Mouse (Mus musculus): ENCODE data around the gene Atp8a1. TPM values are rescaled to one million over a fixed set of nuclear protein-coding genes. Genes with fewer than 3 reads are reported as not detected.

The Atp8a1 gene
- polyA plus RNA-seq, 1 experiment from 2014 or later, result 17.8 TPM

- peak; percentile 78; the same call in 1 of the 2 replicates for ATAC-seq (ENCODE audit: low FRiP score, low TSS enrichment)
- Histone ChIP-seq H3K9me3 (ENCODE audit: control insufficient read depth, low read length) (no peaks in the 10 kb centered on the region), H3K27ac (ENCODE audit: low read depth, low read length) (no peak overlapping the region), H3K4me2 (replicated peaks; ENCODE audit: low read depth, low read length) (no peak overlapping the region), H3K36me3 (ENCODE audit: control insufficient read depth, insufficient read depth, low read length) (no peaks in the 10 kb centered on the region), H3K9ac (ENCODE audit: low read depth, low read length) (no peak overlapping the region), H3K4me3 (ENCODE audit: low read length) (no peak overlapping the region), H3K4me1 (ENCODE audit: control insufficient read depth, insufficient read depth, low read length) (peaks cover 16% of the 10 kb centered on the region), H3K27me3 (ENCODE audit: control insufficient read depth, insufficient read depth, low read length) (no peaks in the 10 kb centered on the region)
- WGBS, result 42% methylated on average over 7 of the region's 7 CpGs
Observed at GRCm38 (mm10) chr5:67629440-67629839, 217.8 kb downstream of the Atp8a1 start.

GRCm38 (mm10) chr5:67628180-67628940 is 218.9 kb downstream of the Atp8a1 start:
- WGBS, result 63% methylated on average over 9 of the region's 9 CpGs
- peak; percentile 44; the same call in 1 of the 2 replicates for ATAC-seq (ENCODE audit: low FRiP score, low TSS enrichment)

GRCm38 (mm10) chr5:67621230-67621629 is 226.0 kb downstream of the Atp8a1 start:
- no peak for ATAC-seq (ENCODE audit: low FRiP score, low TSS enrichment)
- Histone ChIP-seq H3K4me3 (ENCODE audit: low read length) (no peak overlapping the region), H3K4me2 (replicated peaks; ENCODE audit: low read depth, low read length) (no peak overlapping the region), H3K9ac (ENCODE audit: low read depth, low read length) (no peak overlapping the region), H3K9me3 (ENCODE audit: control insufficient read depth, low read length) (no peaks in the 10 kb centered on the region), H3K4me1 (ENCODE audit: control insufficient read depth, insufficient read depth, low read length) (no peaks in the 10 kb centered on the region), H3K36me3 (ENCODE audit: control insufficient read depth, insufficient read depth, low read length) (no peaks in the 10 kb centered on the region), H3K27ac (ENCODE audit: low read depth, low read length) (no peak overlapping the region), H3K27me3 (ENCODE audit: control insufficient read depth, insufficient read depth, low read length) (no peaks in the 10 kb centered on the region)
- WGBS, result 84% methylated on average over 12 of the region's 12 CpGs

More at GRCm38 (mm10) chr5:67628180-67628940, 218.9 kb downstream of the Atp8a1 start:
- H3K9ac ChIP-seq (ENCODE audit: low read depth, low read length), result no peak overlapping the region
- no peaks in the 10 kb centered on the region for H3K36me3 ChIP-seq (ENCODE audit: control insufficient read depth, insufficient read depth, low read length)
- H3K4me2 ChIP-seq (replicated peaks; ENCODE audit: low read depth, low read length), result no peak overlapping the region
- H3K27me3 ChIP-seq (ENCODE audit: control insufficient read depth, insufficient read depth, low read length), result no peaks in the 10 kb centered on the region
- no peaks in the 10 kb centered on the region for H3K9me3 ChIP-seq (ENCODE audit: control insufficient read depth, low read length)
- H3K4me3 ChIP-seq (ENCODE audit: low read length), result no peak overlapping the region
- H3K4me1 ChIP-seq (ENCODE audit: control insufficient read depth, insufficient read depth, low read length), result 0 out of 2 replicates have a peak, but pooled peaks cover 6% of the 10 kb centered on the region
- H3K27ac ChIP-seq (ENCODE audit: low read depth, low read length), result no peak overlapping the region

- Histone ChIP-seq H3K4me2 (replicated peaks; ENCODE audit: low read depth, low read length) (peak overlapping the region; percentile 85), H3K4me1 (ENCODE audit: control insufficient read depth, insufficient read depth, low read length) (0 out of 2 replicates have a peak, but pooled peaks cover 3% of the 10 kb centered on the region), H3K27ac (ENCODE audit: low read depth, low read length) (peak overlapping the region; percentile 97), H3K9ac (ENCODE audit: low read depth, low read length) (peak overlapping the region; percentile 89), H3K9me3 (ENCODE audit: control insufficient read depth, low read length) (no peaks in the 10 kb centered on the region), H3K27me3 (ENCODE audit: control insufficient read depth, insufficient read depth, low read length) (peaks cover 4% of the 10 kb centered on the region), H3K4me3 (ENCODE audit: low read length) (peak overlapping the region; percentile 77), H3K36me3 (ENCODE audit: control insufficient read depth, insufficient read depth, low read length) (peaks cover 11% of the 10 kb centered on the region)
- 3% methylated on average over 2 of the region's 2 CpGs for WGBS
- ATAC-seq (ENCODE audit: low FRiP score, low TSS enrichment), result no peak
Observed at GRCm38 (mm10) chr5:67609520-67609837, 237.8 kb downstream of the Atp8a1 start.

- 0 out of 2 replicates have a peak, but pooled peaks cover 3% of the 10 kb centered on the region for H3K4me1 ChIP-seq (ENCODE audit: control insufficient read depth, insufficient read depth, low read length)
- peaks cover 4% of the 10 kb centered on the region for H3K27me3 ChIP-seq (ENCODE audit: control insufficient read depth, insufficient read depth, low read length)
- peak overlapping the region; percentile 85 for H3K4me2 ChIP-seq (replicated peaks; ENCODE audit: low read depth, low read length)
- H3K9me3 ChIP-seq (ENCODE audit: control insufficient read depth, low read length), result no peaks in the 10 kb centered on the region
- H3K9ac ChIP-seq (ENCODE audit: low read depth, low read length), result peak overlapping the region; percentile 89
- peak; percentile 48; the same call in 1 of the 2 replicates for ATAC-seq (ENCODE audit: low FRiP score, low TSS enrichment)
- peaks cover 11% of the 10 kb centered on the region for H3K36me3 ChIP-seq (ENCODE audit: control insufficient read depth, insufficient read depth, low read length)
- H3K4me3 ChIP-seq (ENCODE audit: low read length), result peak overlapping the region; percentile 77
- WGBS, result 2% methylated on average over 31 of the region's 31 CpGs
- H3K27ac ChIP-seq (ENCODE audit: low read depth, low read length), result peak overlapping the region; percentile 97
Observed at GRCm38 (mm10) chr5:67608674-67609519, 238.3 kb downstream of the Atp8a1 start.

- no peaks in the 10 kb centered on the region for H3K9me3 ChIP-seq (ENCODE audit: control insufficient read depth, low read length)
- 0 out of 2 replicates have a peak, but pooled peaks cover 3% of the 10 kb centered on the region for H3K4me1 ChIP-seq (ENCODE audit: control insufficient read depth, insufficient read depth, low read length)
- peak within 1 kb of the TSS; percentile 77 for H3K4me3 ChIP-seq (ENCODE audit: low read length)
- under 1% methylated on average over 83 of the region's 86 CpGs for WGBS
- ATAC-seq (ENCODE audit: low FRiP score, low TSS enrichment), result peak; percentile 84
- peak within 1 kb of the TSS; percentile 85 for H3K4me2 ChIP-seq (replicated peaks; ENCODE audit: low read depth, low read length)
- H3K9ac ChIP-seq (ENCODE audit: low read depth, low read length), result peak within 1 kb of the TSS; percentile 89
- H3K27me3 ChIP-seq (ENCODE audit: control insufficient read depth, insufficient read depth, low read length), result peaks cover 4% of the 10 kb centered on the region
- peaks cover 11% of the 10 kb centered on the region for H3K36me3 ChIP-seq (ENCODE audit: control insufficient read depth, insufficient read depth, low read length)
- peak within 1 kb of the TSS; percentile 97 for H3K27ac ChIP-seq (ENCODE audit: low read depth, low read length)
Observed at GRCm38 (mm10) chr5:67607804-67608673, 239.2 kb downstream of the Atp8a1 start, which contains the start of gene Shisa3. Shisa3 (plus strand) TSS chr5:67607882.

GRCm38 (mm10) chr5:67606916-67607803 is 240.1 kb downstream of the Atp8a1 start:
- 0 out of 2 replicates have a peak, but pooled peaks have one; percentile 25 for ATAC-seq (ENCODE audit: low FRiP score, low TSS enrichment)
- under 1% methylated on average over 59 of the region's 66 CpGs for WGBS

More at GRCm38 (mm10) chr5:67606916-67607803, 240.1 kb downstream of the Atp8a1 start:
- H3K36me3 ChIP-seq (ENCODE audit: control insufficient read depth, insufficient read depth, low read length), result peaks cover 5% of the 10 kb centered on the region
- H3K27ac ChIP-seq (ENCODE audit: low read depth, low read length), result peak overlapping the region; percentile 97
- peak overlapping the region; percentile 85 for H3K4me2 ChIP-seq (replicated peaks; ENCODE audit: low read depth, low read length)
- 0 out of 2 replicates have a peak, but pooled peaks cover 9% of the 10 kb centered on the region for H3K4me1 ChIP-seq (ENCODE audit: control insufficient read depth, insufficient read depth, low read length)
- H3K9me3 ChIP-seq (ENCODE audit: control insufficient read depth, low read length), result no peaks in the 10 kb centered on the region
- peaks cover 4% of the 10 kb centered on the region for H3K27me3 ChIP-seq (ENCODE audit: control insufficient read depth, insufficient read depth, low read length)
- peak overlapping the region; percentile 77 for H3K4me3 ChIP-seq (ENCODE audit: low read length)
- peak overlapping the region; percentile 89 for H3K9ac ChIP-seq (ENCODE audit: low read depth, low read length)

Data from kidney, embryonic 14.5 days (tissue).